Mouse (Mus musculus): ENCODE results near the gene Atp11c. TPM values are rescaled to one million over a fixed set of nuclear protein-coding genes. Genes with fewer than 3 reads are reported as not detected.

Gene Atp11c
- total RNA-seq, 2 experiments from 2014 or later = 7.7 to 8.1 TPM

- no peak for DNase-seq (ENCODE audit: low spot score in 2 of 2)
Observed at GRCm38 (mm10) chrX:60394292-60394691, 198.2 kb downstream of the Atp11c start.

GRCm38 (mm10) chrX:60386852-60387251, 205.6 kb downstream of the Atp11c start:
- no peak for DNase-seq (ENCODE audit: low spot score in 2 of 2)

- DNase-seq (ENCODE audit: low spot score in 2 of 2) = no peak
Observed at GRCm38 (mm10) chrX:60381711-60382110, 210.8 kb downstream of the Atp11c start.

GRCm38 (mm10) chrX:60380386-60380785, 212.1 kb downstream of the Atp11c start:
- no peak for DNase-seq (ENCODE audit: low spot score in 2 of 2)

- DNase-seq (ENCODE audit: low spot score in 2 of 2) = no peak
Observed at GRCm38 (mm10) chrX:60348741-60349140, 243.8 kb downstream of the Atp11c start.

- no peak for DNase-seq (ENCODE audit: low spot score in 2 of 2)
Observed at GRCm38 (mm10) chrX:60345447-60345846, 247.1 kb downstream of the Atp11c start.

- no peak for DNase-seq (ENCODE audit: low spot score in 2 of 2)
Observed at GRCm38 (mm10) chrX:60344991-60345390, 247.5 kb downstream of the Atp11c start.

GRCm38 (mm10) chrX:60329735-60330134, 262.8 kb downstream of the Atp11c start:
- DNase-seq (ENCODE audit: low spot score in 2 of 2) = no peak

- no peak for DNase-seq (ENCODE audit: low spot score in 2 of 2)
Observed at GRCm38 (mm10) chrX:60321321-60321720, 271.2 kb downstream of the Atp11c start.

- DNase-seq (ENCODE audit: low spot score in 2 of 2) = no peak
Observed at GRCm38 (mm10) chrX:60317661-60318060, 274.8 kb downstream of the Atp11c start.

- DNase-seq (ENCODE audit: low spot score in 2 of 2) = no peak
Observed at GRCm38 (mm10) chrX:60292335-60292734, 300.2 kb downstream of the Atp11c start.

- no peak for DNase-seq (ENCODE audit: low spot score in 2 of 2)
Observed at GRCm38 (mm10) chrX:60255346-60255745, 337.2 kb downstream of the Atp11c start.

- no peak for DNase-seq (ENCODE audit: low spot score in 2 of 2)
Observed at GRCm38 (mm10) chrX:60187726-60188125, 404.8 kb downstream of the Atp11c start.

- no peak for DNase-seq (ENCODE audit: low spot score in 2 of 2)
Observed at GRCm38 (mm10) chrX:60182611-60183010, 409.9 kb downstream of the Atp11c start.

- DNase-seq (ENCODE audit: low spot score in 2 of 2) = no peak
Observed at GRCm38 (mm10) chrX:60178744-60179458, 413.6 kb downstream of the Atp11c start, which contains the start of gene Mcf2. Mcf2 (minus strand) TSS chrX:60179089.

GRCm38 (mm10) chrX:60178025-60178743, 414.3 kb downstream of the Atp11c start:
- no peak for DNase-seq (ENCODE audit: low spot score in 2 of 2)

Small RNA genes within 50 kb of the gene (microRNA-seq; reads per million reads assigned to microRNA genes)
- 147 to 167 reads per million in 2 experiments for gene Mir505

Other genes starting within 250 kb of the Atp11c start
- not detected for gene Gm7073, start 53.4 kb downstream of the Atp11c start, total RNA-seq (2021)